Mouse (Mus musculus) spleen, adult 2 months (tissue): ENCODE results near the gene Maml3. TPM values are rescaled to one million over a fixed set of nuclear protein-coding genes. Genes with fewer than 3 reads are reported as not detected.

Experiments
- DNase-seq, 2 experiments: peaks; one replicate each; pipeline versions ENCODE4 v3.0.0 to v3.0.0-alpha.2; 2012 to 2021; ENCODE audit warnings: low spot score in 2 of 2, low read depth in 1 of 2
- H3K27ac ChIP-seq: fragments of 200-500 bp; 2 replicates; pipeline ENCODE4 v1.5.1; 2012; ENCODE audit warnings: low read length, inconsistent platforms; ENCODE audit not compliant: insufficient read depth
- H3K27me3 ChIP-seq: fragments of 200-500 bp; 2 replicates; pipeline ENCODE4 v1.6.1; 2012; ENCODE audit warnings: mild to moderate bottlenecking, moderate library complexity, low read length, inconsistent platforms; ENCODE audit not compliant: control insufficient read depth, insufficient read depth
- H3K36me3 ChIP-seq: fragments of 200-500 bp; 2 replicates; pipeline ENCODE4 v1.6.1; 2012; ENCODE audit warnings: mild to moderate bottlenecking, low read length, inconsistent platforms; ENCODE audit not compliant: control insufficient read depth, insufficient read depth
- H3K4me1 ChIP-seq: fragments of 200-500 bp; 2 replicates; pipeline ENCODE4 v1.6.1; 2011; ENCODE audit warnings: inconsistent platforms; ENCODE audit not compliant: control insufficient read depth, insufficient read depth, insufficient read length
- H3K4me3 ChIP-seq: fragments of 200-500 bp; 2 replicates; pipeline ENCODE4 v1.5.1; 2011; ENCODE audit warnings: mild to moderate bottlenecking, inconsistent platforms; ENCODE audit not compliant: insufficient read depth, insufficient read length; ENCODE audit errors: extremely low read depth
- CTCF ChIP-seq: fragments of 200-500 bp; IDR thresholded peaks from 2 replicates; pipeline ENCODE4 v1.5.1; 2011; ENCODE audit warnings: mild to moderate bottlenecking, inconsistent platforms; ENCODE audit not compliant: insufficient read depth, insufficient read length, insufficient replicate concordance; ENCODE audit errors: extremely low read depth
- POLR2A ChIP-seq: fragments of 200-500 bp; IDR thresholded peaks from 2 replicates; pipeline ENCODE4 v1.6.1; 2011; ENCODE audit warnings: low read depth, low read length, inconsistent platforms
- WGBS: fragments of 180-500 bp; shearing (Covaris S2); methylation state at CpG from one replicate; pipeline ENCODE4 v1.1.7; 2018; 5-methylcytosine and 5-hydroxymethylcytosine counted together
- polyA plus RNA-seq: library from polyadenylated mRNA; depleted of rRNA; stranded (reverse); fragments of >200 nt; gene quantifications from 2 replicates; pipeline ENCODE4 v1.2.3, GENCODE M21; 2012

Gene Maml3
- polyA plus RNA-seq, 1 experiment: 2.7 TPM

DNA sequence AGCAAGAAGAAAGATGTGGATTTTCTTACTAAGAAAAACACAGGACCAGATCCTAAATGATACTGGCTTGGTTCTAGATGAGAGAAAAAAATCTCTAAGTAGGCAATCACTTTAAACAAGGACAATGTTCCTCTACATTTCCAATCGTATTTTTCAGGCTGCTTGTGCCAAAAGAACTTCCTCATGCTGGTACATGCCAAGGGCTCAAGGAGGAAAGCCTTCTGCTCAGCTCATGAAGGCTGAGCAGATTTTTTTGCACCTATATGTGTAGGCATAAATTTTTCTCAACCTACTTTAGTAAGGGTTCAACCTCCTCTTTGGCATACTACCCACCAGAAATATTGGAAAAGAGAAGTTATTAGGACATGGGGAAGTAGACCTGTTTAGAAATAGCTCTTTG, 384.9 kb downstream of the Maml3 start:
- Histone ChIP-seq H3K27ac (no peak overlapping the region), H3K27me3 (no peaks in the 10 kb centered on the region), H3K4me3 (no peak overlapping the region), H3K36me3 (no peaks in the 10 kb centered on the region), H3K4me1 (no peaks in the 10 kb centered on the region; the same call in 1 of the 2 replicates)
- DNase-seq: no peak
- 75% methylated on average over 1 of the region's 1 CpGs for WGBS
- no peak for TF ChIP-seq POLR2A
- no peak for TF ChIP-seq CTCF

DNA sequence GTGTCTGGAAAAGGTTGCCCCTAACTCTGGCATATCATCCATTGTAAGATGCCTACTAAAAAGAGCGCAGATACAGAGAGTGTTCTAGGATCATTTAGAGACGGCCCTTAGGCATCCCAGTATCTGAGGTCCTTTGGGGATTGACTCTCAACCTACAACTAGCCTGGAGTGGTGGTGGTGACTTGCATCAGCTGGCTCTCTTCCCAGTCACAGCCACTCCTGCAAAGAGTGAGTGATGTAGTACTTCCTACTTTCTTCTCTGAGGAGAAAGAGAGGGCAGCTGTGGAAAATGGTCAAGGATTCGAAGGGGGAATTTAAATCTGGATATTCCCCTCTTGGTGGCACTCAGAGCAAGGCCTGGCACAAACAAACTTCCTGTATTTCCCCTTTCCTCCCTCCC, 385.5 kb downstream of the Maml3 start:
- Histone ChIP-seq H3K4me1 (no peaks in the 10 kb centered on the region; the same call in 1 of the 2 replicates), H3K4me3 (no peak overlapping the region), H3K27me3 (no peaks in the 10 kb centered on the region), H3K36me3 (no peaks in the 10 kb centered on the region), H3K27ac (no peak overlapping the region)
- TF ChIP-seq POLR2A (no peak), CTCF (no peak)
- WGBS: 79% methylated on average over 3 of the region's 3 CpGs
- DNase-seq: no peak

GRCm38 (mm10) chr3:51717909-51718308, 387.0 kb downstream of the Maml3 start:
- WGBS: 85% methylated on average over 4 of the region's 4 CpGs
- H3K4me3 ChIP-seq: no peak overlapping the region
- no peak for DNase-seq
- no peaks in the 10 kb centered on the region; the same call in 1 of the 2 replicates for H3K4me1 ChIP-seq
- TF ChIP-seq POLR2A (no peak), CTCF (no peak)
- no peaks in the 10 kb centered on the region for H3K27me3 ChIP-seq
- H3K27ac ChIP-seq: no peak overlapping the region
- no peaks in the 10 kb centered on the region for H3K36me3 ChIP-seq

DNA sequence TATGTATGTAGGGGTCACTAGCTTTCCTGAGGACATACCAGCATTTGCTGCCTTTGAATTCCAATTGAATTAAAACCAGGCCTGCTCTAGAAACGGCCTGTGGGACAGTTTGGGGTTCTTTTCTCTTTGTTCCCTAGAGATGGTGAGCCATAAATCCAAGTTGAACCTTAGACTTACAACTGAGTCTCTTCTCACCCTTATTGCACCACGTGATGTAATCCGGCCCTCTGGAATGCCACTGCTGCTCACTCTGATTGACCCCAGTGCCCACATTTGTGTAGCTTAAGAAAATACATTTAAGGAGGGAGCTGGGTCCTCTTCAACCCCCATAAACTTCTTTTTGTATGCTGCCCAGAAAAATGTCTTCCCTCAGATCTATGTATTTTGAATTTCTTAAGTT, 387.4 kb downstream of the Maml3 start:
- no peak for TF ChIP-seq POLR2A
- TF ChIP-seq CTCF: no peak
- Histone ChIP-seq H3K27ac (no peak overlapping the region), H3K4me3 (no peak overlapping the region), H3K36me3 (no peaks in the 10 kb centered on the region), H3K4me1 (no peaks in the 10 kb centered on the region; the same call in 1 of the 2 replicates), H3K27me3 (no peaks in the 10 kb centered on the region)
- 92% methylated on average over 3 of the region's 3 CpGs for WGBS
- DNase-seq: no peak

GRCm38 (mm10) chr3:51714469-51714868, 390.4 kb downstream of the Maml3 start:
- H3K4me1 ChIP-seq: no peaks in the 10 kb centered on the region; the same call in 1 of the 2 replicates
- no peak for TF ChIP-seq CTCF
- TF ChIP-seq POLR2A: no peak
- no peak for DNase-seq
- no peak overlapping the region for H3K27ac ChIP-seq
- H3K36me3 ChIP-seq: no peaks in the 10 kb centered on the region
- H3K27me3 ChIP-seq: no peaks in the 10 kb centered on the region
- no peak overlapping the region for H3K4me3 ChIP-seq
- 86% methylated on average over 5 of the region's 5 CpGs for WGBS

DNA sequence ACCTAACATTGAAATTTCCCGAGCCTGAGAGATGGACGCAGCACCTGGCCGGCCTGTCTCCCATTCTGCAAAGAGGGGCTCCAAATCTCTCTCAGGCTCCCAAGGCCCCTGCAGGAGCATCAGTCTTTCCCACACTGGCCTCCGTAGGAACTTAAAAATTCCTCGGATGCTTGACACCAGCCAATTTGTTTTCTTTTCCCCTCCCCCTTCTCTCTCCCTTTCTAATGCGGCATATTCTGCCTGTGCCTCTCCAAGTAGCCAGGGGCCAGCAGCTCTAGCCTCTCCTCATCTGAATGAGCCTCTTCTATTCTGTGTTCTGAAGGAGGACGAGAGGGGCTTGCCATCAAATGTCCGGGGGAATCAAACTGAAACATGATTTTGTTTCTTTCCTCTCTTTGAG, 391.6 kb downstream of the Maml3 start:
- no peak for DNase-seq
- H3K27ac ChIP-seq: no peak overlapping the region
- no peaks in the 10 kb centered on the region for H3K27me3 ChIP-seq
- H3K4me3 ChIP-seq: no peak overlapping the region
- H3K4me1 ChIP-seq: no peaks in the 10 kb centered on the region; the same call in 1 of the 2 replicates
- no peak for TF ChIP-seq CTCF
- TF ChIP-seq POLR2A: no peak
- H3K36me3 ChIP-seq: no peaks in the 10 kb centered on the region
- WGBS: 89% methylated on average over 8 of the region's 8 CpGs

DNA sequence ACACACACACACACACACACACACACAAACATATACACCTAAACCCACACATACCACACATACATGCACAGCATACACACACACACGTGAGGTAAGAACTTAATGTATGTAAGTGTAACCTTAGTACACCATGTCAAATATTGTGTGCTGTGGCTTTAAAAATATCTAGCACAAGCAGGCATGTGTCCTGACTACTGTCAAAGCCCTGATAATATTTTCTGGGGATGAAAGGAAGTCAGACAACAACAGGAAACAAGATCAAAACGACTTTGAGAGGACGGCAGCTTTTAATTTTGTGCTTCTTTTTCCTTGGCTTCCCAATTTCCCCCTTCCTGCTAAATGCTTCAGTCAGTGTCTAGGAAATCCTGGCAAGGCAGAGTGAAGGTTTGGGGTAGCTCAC, 392.5 kb downstream of the Maml3 start:
- TF ChIP-seq CTCF (no peak), POLR2A (no peak)

More for the DNA sequence above, 392.5 kb downstream of the Maml3 start:
- 33% methylated on average over 3 of the region's 3 CpGs for WGBS
- Histone ChIP-seq H3K4me1 (no peaks in the 10 kb centered on the region; the same call in 1 of the 2 replicates), H3K27me3 (no peaks in the 10 kb centered on the region), H3K4me3 (no peak overlapping the region), H3K27ac (no peak overlapping the region), H3K36me3 (no peaks in the 10 kb centered on the region)
- DNase-seq: no peak
